Mouse (Mus musculus) hematopoietic multipotent progenitor cell, adult 10-12 weeks (in vitro differentiated cells): ENCODE measurements around the gene Slc24a1. TPM values are rescaled to one million over a fixed set of nuclear protein-coding genes. Genes with fewer than 3 reads are reported as not detected.

ENCODE experiments used
- polyA plus RNA-seq: library from polyadenylated mRNA; stranded (reverse); fragments of >175 nt; gene quantifications from 2 replicates; pipeline ENCODE4 v1.2.3, GENCODE M21; 2012; ENCODE audit warnings: low replicate concordance

The Slc24a1 gene
- not detected in 2 replicates for polyA plus RNA-seq

DNA sequence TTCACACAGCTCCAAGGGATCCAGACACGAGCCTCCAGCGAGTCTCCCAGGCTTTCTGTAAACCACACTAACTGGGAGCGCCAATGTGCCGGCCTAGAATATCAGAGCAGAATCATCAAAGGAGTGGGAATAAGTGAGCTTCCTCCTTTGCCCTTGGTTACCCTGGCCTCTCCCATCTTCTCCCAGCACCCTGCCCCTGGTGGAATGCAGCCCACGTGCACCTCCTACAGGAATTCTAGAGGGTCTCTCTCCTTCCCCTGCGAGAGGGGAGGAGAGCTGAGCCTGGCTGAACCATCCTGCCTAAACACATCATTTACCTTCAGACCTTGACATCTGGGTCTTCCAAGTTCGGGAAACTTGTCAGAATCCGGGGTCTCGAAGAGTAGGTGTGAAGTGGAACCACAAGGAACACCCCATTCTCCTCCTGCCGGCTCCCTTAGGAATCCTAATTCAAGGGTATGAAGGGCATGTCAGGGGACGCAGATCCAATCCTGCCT, at the start of gene Slc24a1:
Gene Slc24a1 (minus strand): TSS at position 447 of the 497 bp plus-strand sequence.

DNA sequence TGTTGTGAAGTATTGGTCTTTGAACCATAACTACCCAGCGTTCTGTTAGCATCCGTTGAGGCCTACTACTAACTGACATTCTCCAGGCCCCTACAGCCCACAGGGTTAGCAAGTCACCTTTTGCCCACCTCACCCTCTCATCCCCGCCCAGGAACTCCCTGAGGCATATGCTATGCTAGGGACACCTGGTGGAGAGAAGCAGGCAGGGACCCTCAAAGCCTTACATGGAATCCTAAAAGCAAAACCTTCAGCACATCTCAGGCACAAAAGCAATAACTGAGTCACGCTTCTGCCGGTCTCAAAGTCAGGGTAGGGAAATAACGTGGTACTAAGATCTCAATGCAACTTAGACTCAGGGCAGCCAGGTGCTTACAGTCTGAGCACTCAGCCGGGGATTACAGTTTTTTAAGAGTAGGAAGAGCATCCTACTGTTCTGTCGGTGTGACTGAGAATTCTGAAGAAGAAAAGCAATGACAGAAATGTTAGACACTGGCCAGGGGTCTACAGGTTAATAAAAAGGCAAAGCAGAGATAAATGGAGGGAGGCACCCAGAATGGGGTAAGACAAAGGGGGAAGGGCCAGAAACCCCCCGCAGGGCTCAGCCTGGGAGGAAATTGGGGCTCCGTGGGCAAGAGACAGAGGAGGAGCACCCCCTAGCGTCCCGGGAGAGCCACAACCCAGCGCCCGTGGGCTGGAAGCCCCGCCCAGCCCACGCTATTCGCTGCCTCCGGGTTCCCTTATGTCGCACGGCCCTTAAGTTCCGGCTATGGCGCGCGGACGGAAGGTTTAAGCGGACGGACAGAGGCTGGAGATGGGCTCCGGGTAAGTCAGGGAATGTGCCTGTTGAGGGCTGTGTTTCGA, 8.9 kb upstream of the Slc24a1 start, which contains the start of gene Ints14:
Gene Ints14 (plus strand): TSS at position 789 of the 861 bp plus-strand sequence.

Other genes with a start within 250 kb of the Slc24a1 start
- gene Rab11a, start 213.8 kb downstream of the Slc24a1 start, polyA plus RNA-seq = 98.8 and 159 TPM in 2 replicates
- gene Dennd4a, start 140.3 kb downstream of the Slc24a1 start, polyA plus RNA-seq = 26.7 and 52.8 TPM in 2 replicates
- 20.0 and 22.7 TPM in 2 replicates for gene Ints14, start 9.3 kb upstream of the Slc24a1 start, polyA plus RNA-seq
- gene Hacd3, start 70.1 kb upstream of the Slc24a1 start, polyA plus RNA-seq = 4.1 and 5.0 TPM in 2 replicates
- 11.0 and 11.5 TPM in 2 replicates for gene Dpp8, start 80.8 kb upstream of the Slc24a1 start, polyA plus RNA-seq
- 0.17 and 0.36 TPM in 2 replicates for gene Igdcc4, start 149.9 kb upstream of the Slc24a1 start, polyA plus RNA-seq
- gene Igdcc3, start 189.6 kb upstream of the Slc24a1 start, polyA plus RNA-seq = 0.03 and 0.10 TPM in 2 replicates
- 4.7 and 16.1 TPM in 2 replicates for gene Parp16, start 243.7 kb upstream of the Slc24a1 start, polyA plus RNA-seq